Mouse (Mus musculus): ENCODE measurements around the gene Tanc2. TPM values are rescaled to one million over a fixed set of nuclear protein-coding genes. Genes with fewer than 3 reads are reported as not detected.

Gene Tanc2
- total and polyA plus RNA-seq, 3 experiments: 0.04 to 0.18 TPM; not detected in 1

DNA sequence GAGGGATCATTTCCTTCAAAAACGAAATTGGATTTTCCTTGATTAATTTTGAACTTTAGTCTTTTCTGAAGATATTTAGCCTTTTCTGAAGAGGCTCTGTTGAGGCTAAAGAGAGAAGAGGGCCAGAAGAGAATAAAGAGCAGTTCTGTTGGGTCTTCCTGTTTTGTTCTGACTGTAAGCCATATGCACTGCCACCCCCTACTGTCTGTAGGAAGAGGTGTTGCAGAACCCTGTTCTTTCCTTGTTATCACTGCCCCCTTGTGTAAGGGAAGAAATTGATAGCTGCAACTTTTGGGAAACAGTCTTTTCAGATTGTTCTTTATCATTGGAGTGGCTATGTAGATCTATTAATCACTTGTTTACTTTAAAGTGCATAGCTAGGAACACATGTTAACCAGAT, 2.1 kb downstream of the Tanc2 start:
- Histone ChIP-seq H3K79me2 (ENCODE audit: control insufficient read depth, insufficient read depth, low read length, poor library complexity) (no peaks in the 10 kb centered on the region), H3K9me3 (replicated peaks; ENCODE audit: insufficient read depth, low read length) (no peaks in the 10 kb centered on the region), H3K36me3 (ENCODE audit: control insufficient read depth in 1 of 2, insufficient read depth in 2 of 2, low read length in 2 of 2) (no peaks in the 10 kb centered on the region), H3K27ac (ENCODE audit: control insufficient read depth, low read depth, low read length) (no peak overlapping the region), H3K27me3 (ENCODE audit: control insufficient read depth in 1 of 2, insufficient read depth in 2 of 2, low read length in 2 of 2) (peaks cover 6 to 23% of the 10 kb centered on the region in 2 experiments), H3K9ac (ENCODE audit: control insufficient read depth, low read depth, low read length, poor library complexity, severe bottlenecking) (no peak overlapping the region), H3K4me3 (ENCODE audit: control insufficient read depth in 1 of 2, insufficient read depth in 1 of 2, low read depth in 2 of 2, low read length in 2 of 2) (no peak overlapping the region), H3K4me1 (ENCODE audit: control insufficient read depth in 1 of 2, insufficient read depth in 2 of 2, low read length in 2 of 2) (no peaks in the 10 kb centered on the region)
- TF ChIP-seq MXI1 (IDR thresholded peaks at IDR 0.05; ENCODE audit: low read depth, low read length): no peak
- TF ChIP-seq CTCF (IDR thresholded peaks at IDR 0.05 in 2 of 3, conservative IDR thresholded peaks at IDR 0.05 in 1 of 3; ENCODE audit: control insufficient read depth in 1 of 3, insufficient read depth in 1 of 3, low read depth in 2 of 3, low read length in 3 of 3, poor library complexity in 1 of 3, severe bottlenecking in 1 of 3): peak; percentile 27 to 98 (median 31); a peak in 4 of 6 replicates
- TF ChIP-seq ZC3H11A (IDR thresholded peaks at IDR 0.05; ENCODE audit: low read depth, low read length): peak; percentile 73
- no peak for TF ChIP-seq NELFE (IDR thresholded peaks at IDR 0.05; ENCODE audit: low read depth, low read length)
- TF ChIP-seq POLR2AphosphoS2 (IDR thresholded peaks at IDR 0.05; ENCODE audit: low read length): no peak
- no peak for TF ChIP-seq KAT2A (conservative IDR thresholded peaks at IDR 0.05; ENCODE audit: low read depth, low read length)
- peak; percentile 88 for TF ChIP-seq SMC3 (IDR thresholded peaks at IDR 0.05; ENCODE audit: low read depth, low read length)
- peak; percentile 71 for TF ChIP-seq RAD21 (IDR thresholded peaks at IDR 0.05; ENCODE audit: low read depth, low read length)
- peak; percentile 48 for DNase-seq (ENCODE audit: low read depth, low spot score)

GRCm38 (mm10) chr11:105602177-105602576, 12.4 kb downstream of the Tanc2 start:
- TF ChIP-seq EP300 (IDR thresholded peaks at IDR 0.05; ENCODE audit: low read depth in 1 of 2, low read length in 2 of 2) (no peak), ZC3H11A (IDR thresholded peaks at IDR 0.05; ENCODE audit: low read depth, low read length) (no peak), ZKSCAN1 (IDR thresholded peaks at IDR 0.05; ENCODE audit: low read depth, low read length) (no peak), ELF1 (IDR thresholded peaks at IDR 0.05; ENCODE audit: low read depth, low read length) (no peak), RAD21 (IDR thresholded peaks at IDR 0.05; ENCODE audit: low read depth, low read length) (no peak), SMC3 (IDR thresholded peaks at IDR 0.05; ENCODE audit: low read depth, low read length) (no peak), ETS1 (IDR thresholded peaks at IDR 0.05; ENCODE audit: low read depth, low read length) (no peak), RCOR1 (IDR thresholded peaks at IDR 0.05; ENCODE audit: low read depth, low read length) (no peak), E2F4 (IDR thresholded peaks at IDR 0.05; ENCODE audit: borderline replicate concordance, low read depth, low read length) (no peak), NELFE (IDR thresholded peaks at IDR 0.05; ENCODE audit: low read depth, low read length) (no peak), CHD1 (IDR thresholded peaks at IDR 0.05; ENCODE audit: low read depth, low read length) (no peak), KAT2A (conservative IDR thresholded peaks at IDR 0.05; ENCODE audit: low read depth, low read length) (no peak), POLR2A (IDR thresholded peaks at IDR 0.05; ENCODE audit: control insufficient read depth in 1 of 2, insufficient read depth in 1 of 2, low read depth in 1 of 2, low read length in 2 of 2, poor library complexity in 1 of 2) (no peak), MYB (IDR thresholded peaks at IDR 0.05; ENCODE audit: low read depth, low read length) (no peak), TBP (IDR thresholded peaks at IDR 0.05; ENCODE audit: low read depth, low read length) (no peak), MAFK (IDR thresholded peaks at IDR 0.05; ENCODE audit: borderline replicate concordance, low read depth, low read length) (no peak), CHD2 (IDR thresholded peaks at IDR 0.05; ENCODE audit: low read length) (no peak), MAX (IDR thresholded peaks at IDR 0.05; ENCODE audit: low read length) (no peak)
- no peaks in the 10 kb centered on the region for H3K36me3 ChIP-seq (ENCODE audit: control insufficient read depth in 1 of 2, insufficient read depth in 2 of 2, low read length in 2 of 2)
- H3K27me3 ChIP-seq (ENCODE audit: control insufficient read depth in 1 of 2, insufficient read depth in 2 of 2, low read length in 2 of 2): peaks cover 9 to 16% of the 10 kb centered on the region in 2 experiments
- no peaks in the 10 kb centered on the region for H3K9me3 ChIP-seq (replicated peaks; ENCODE audit: insufficient read depth, low read length)
- no peaks in the 10 kb centered on the region for H3K4me1 ChIP-seq (ENCODE audit: control insufficient read depth in 1 of 2, insufficient read depth in 2 of 2, low read length in 2 of 2)
- H3K79me2 ChIP-seq (ENCODE audit: control insufficient read depth, insufficient read depth, low read length, poor library complexity): no peaks in the 10 kb centered on the region
- no peak overlapping the region for H3K9ac ChIP-seq (ENCODE audit: control insufficient read depth, low read depth, low read length, poor library complexity, severe bottlenecking)
- H3K4me3 ChIP-seq (ENCODE audit: control insufficient read depth in 1 of 2, insufficient read depth in 1 of 2, low read depth in 2 of 2, low read length in 2 of 2): no peak overlapping the region
- no peak for DNase-seq (ENCODE audit: low read depth, low spot score)
- H3K27ac ChIP-seq (ENCODE audit: control insufficient read depth, low read depth, low read length): no peak overlapping the region

Data from MEL (cell line).